In the genomic region with DNA sequence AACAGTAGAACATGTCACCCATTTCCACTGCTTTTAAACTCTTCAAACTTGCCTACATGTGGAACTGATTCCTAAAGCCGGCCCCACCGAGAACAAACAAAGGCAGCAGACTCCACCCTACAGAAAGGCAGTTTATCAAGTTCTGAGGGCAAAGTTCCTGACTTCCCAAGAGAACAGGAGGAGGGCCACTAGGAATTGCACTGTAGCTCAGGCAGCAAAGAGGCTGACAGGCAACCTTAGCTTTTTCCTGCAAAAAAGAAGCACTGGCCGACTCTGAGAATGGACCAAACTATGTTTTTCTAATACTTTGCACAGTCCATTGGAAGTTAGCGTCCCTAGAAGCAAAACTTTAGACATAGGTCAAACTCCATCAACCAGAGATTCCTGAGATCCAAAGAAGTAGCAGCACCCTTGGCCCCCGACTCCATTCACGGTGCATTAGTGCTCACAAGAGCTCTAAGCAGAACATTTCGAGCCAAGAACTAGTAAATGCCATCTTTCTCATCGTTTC, we compare ENCODE assay signal across 8 mouse cellular contexts. TPM values are rescaled to one million over a fixed set of nuclear protein-coding genes. Genes with fewer than 3 reads are reported as not detected.
DNase-seq lines count a peak whose midpoint lies in the region; ATAC-seq and TF ChIP-seq lines count a peak whose summit lies in the region.

No protein-coding gene starts in this region.

- peak overlapping the region; percentile 61 for H3K9ac ChIP-seq in heart, embryonic 12.5 days
- H3K9ac ChIP-seq in kidney, postnatal 0 days (ENCODE audit: low read depth, low read length), result peak overlapping the region; percentile 28; the same call in 1 of the 2 replicates

- H3K27ac ChIP-seq in layer of hippocampus, adult 2 months, result peak overlapping the region; percentile 95
- H3K27ac ChIP-seq in heart, embryonic 12.5 days (ENCODE audit: poor library complexity, severe bottlenecking), result peak overlapping the region; percentile 100
- H3K27ac ChIP-seq in kidney, postnatal 0 days, result peak overlapping the region; percentile 96
- no peak overlapping the region for H3K27ac ChIP-seq in thymus, adult 2 months (ENCODE audit: control insufficient read depth, insufficient read depth, low read length)

- DNase-seq in layer of hippocampus, adult 2 months (ENCODE audit: low spot score in 2 of 2), result no peak
- DNase-seq in layer of hippocampus, adult 18-20 months (ENCODE audit: low spot score in 2 of 2), result no peak
- DNase-seq in kidney, postnatal 0 days (ENCODE audit: low spot score), result peak; percentile 93
- DNase-seq in lung, postnatal 14 days, result peak; percentile 55
- DNase-seq in ovary, adult 18-20 months (ENCODE audit: low spot score), result no peak
- DNase-seq in gastrocnemius, adult 8-10 months (ENCODE audit: low spot score in 2 of 2), result no peak
- no peak for DNase-seq in thymus, adult 2 months

- H3K4me1 ChIP-seq in heart, embryonic 12.5 days (replicated peaks), result peaks cover 86% of the 10 kb centered on the region
- peaks cover 72% of the 10 kb centered on the region for H3K4me1 ChIP-seq in kidney, postnatal 0 days (replicated peaks; ENCODE audit: insufficient read depth, low read length)
- H3K4me1 ChIP-seq in thymus, adult 2 months (replicated peaks; ENCODE audit: control insufficient read depth, insufficient read depth, low read length), result peaks cover 4% of the 10 kb centered on the region

- H3K4me3 ChIP-seq in layer of hippocampus, adult 2 months, result peak overlapping the region; percentile 3; the same call in 1 of the 2 replicates
- H3K4me3 ChIP-seq in heart, embryonic 12.5 days, result peak overlapping the region; percentile 34
- no peak overlapping the region for H3K4me3 ChIP-seq in kidney, postnatal 0 days (replicated peaks; ENCODE audit: low read depth, low read length)
- H3K4me3 ChIP-seq in thymus, adult 2 months (ENCODE audit: control insufficient read depth, insufficient read depth, low read length), result no peak overlapping the region

- 0 out of 2 replicates have a peak, but pooled peaks have one; percentile 12 for ATAC-seq in heart, embryonic 12.5 days (ENCODE audit: insufficient number of reproducible peaks, low FRiP score)
- ATAC-seq in kidney, postnatal 0 days (replicated peaks; ENCODE audit: low FRiP score, low read depth), result 0 out of 2 replicates have a peak, but pooled peaks have one; percentile 23

- H3K9me3 ChIP-seq in heart, embryonic 12.5 days (replicated peaks), result no peaks in the 10 kb centered on the region
- H3K9me3 ChIP-seq in kidney, postnatal 0 days (replicated peaks; ENCODE audit: low read length), result no peaks in the 10 kb centered on the region

- peaks cover 3% of the 10 kb centered on the region; the same call in 1 of the 2 replicates for H3K36me3 ChIP-seq in heart, embryonic 12.5 days
- no peaks in the 10 kb centered on the region for H3K36me3 ChIP-seq in kidney, postnatal 0 days (ENCODE audit: insufficient read depth, low read length)
- no peaks in the 10 kb centered on the region for H3K36me3 ChIP-seq in thymus, adult 2 months (ENCODE audit: control insufficient read depth, insufficient read depth, low read length)

- no peak for TF ChIP-seq CTCF in layer of hippocampus, adult 2 months (conservative IDR thresholded peaks at IDR 0.05)
- no peak for TF ChIP-seq CTCF in kidney, postnatal 0 days (IDR thresholded peaks at IDR 0.05; ENCODE audit: low read depth)
- TF ChIP-seq CTCF in thymus, adult 2 months (IDR thresholded peaks at IDR 0.05; ENCODE audit: borderline replicate concordance, control insufficient read depth, extremely low read depth, insufficient read depth, low read length, poor library complexity), result no peak

- H3K27me3 ChIP-seq in heart, embryonic 12.5 days (replicated peaks), result no peaks in the 10 kb centered on the region
- no peaks in the 10 kb centered on the region for H3K27me3 ChIP-seq in kidney, postnatal 0 days (ENCODE audit: insufficient read depth, low read length)
- H3K27me3 ChIP-seq in thymus, adult 2 months (ENCODE audit: control insufficient read depth, insufficient read depth, low read length), result no peaks in the 10 kb centered on the region

- no peak for TF ChIP-seq POLR2A in thymus, adult 2 months (IDR thresholded peaks at IDR 0.05; ENCODE audit: control insufficient read depth, extremely low read depth, insufficient read depth, low read length, poor library complexity)

- 15% methylated on average over 8 of the region's 8 CpGs for WGBS in heart, embryonic 12.5 days
- 5% methylated on average over 8 of the region's 8 CpGs for WGBS in kidney, postnatal 0 days
- WGBS in thymus, adult 2 months, result 91% methylated on average over 8 of the region's 8 CpGs

- H3K4me2 ChIP-seq in heart, embryonic 12.5 days, result peak overlapping the region; percentile 72
- H3K4me2 ChIP-seq in kidney, postnatal 0 days (ENCODE audit: low read length), result peak overlapping the region; percentile 48

RNA-seq across cellular contexts. Expression of gene Ctnnd1, which starts 14.3 kb away (rescaled TPM):
- total RNA-seq in layer of hippocampus, adult 2 months (2021), result 10 to 100 TPM; 43.3 to 52.9 TPM
- 10 to 100 TPM; 38.2 to 48.0 TPM for total RNA-seq in layer of hippocampus, adult 18-20 months (2021)
- polyA plus RNA-seq in heart, embryonic 12.5 days (2016; fragmentation: Nextera tagmentation; extraction: Ambion mirVana), result 105 and 109 TPM in 2 replicates
- polyA plus RNA-seq in kidney, postnatal 0 days (2015; fragmentation: Nextera tagmentation; extraction: Ambion mirVana), result 35.0 and 37.4 TPM in 2 replicates
- 10 to 100 TPM; 20.7 to 26.6 (median 21.9) TPM for total RNA-seq in gastrocnemius, adult 8-10 months (2022)
- 10.5 and 13.6 TPM in 2 replicates for polyA plus RNA-seq in thymus, adult 2 months (2012; rRNA removed)

RNA-seq across cellular contexts. Expression of gene Btbd18, which starts 22.6 kb away (rescaled TPM):
- not detected for total RNA-seq in layer of hippocampus, adult 2 months (2021)
- total RNA-seq in layer of hippocampus, adult 18-20 months (2021), result not detected
- polyA plus RNA-seq in heart, embryonic 12.5 days (2016; fragmentation: Nextera tagmentation; extraction: Ambion mirVana), result 0.10 TPM in 2 replicates
- 0.09 and 0.18 TPM in 2 replicates for polyA plus RNA-seq in kidney, postnatal 0 days (2015; fragmentation: Nextera tagmentation; extraction: Ambion mirVana)
- total RNA-seq in gastrocnemius, adult 8-10 months (2022), result not detected
- polyA plus RNA-seq in thymus, adult 2 months (2012; rRNA removed), result not detected in 2 replicates

RNA-seq across cellular contexts. Expression of gene Selenoh, which starts 34.3 kb away (rescaled TPM):
- total RNA-seq in layer of hippocampus, adult 2 months (2021), result 10 to 100 TPM; 21.7 to 26.3 TPM
- 10 to 100 TPM; 22.6 to 25.0 TPM for total RNA-seq in layer of hippocampus, adult 18-20 months (2021)
- 279 and 282 TPM in 2 replicates for polyA plus RNA-seq in heart, embryonic 12.5 days (2016; fragmentation: Nextera tagmentation; extraction: Ambion mirVana)
- polyA plus RNA-seq in kidney, postnatal 0 days (2015; fragmentation: Nextera tagmentation; extraction: Ambion mirVana), result 243 and 244 TPM in 2 replicates
- total RNA-seq in gastrocnemius, adult 8-10 months (2022), result 10 to 100 TPM; 13.4 to 19.9 (median 16.4) TPM
- 172 and 191 TPM in 2 replicates for polyA plus RNA-seq in thymus, adult 2 months (2012; rRNA removed)

RNA-seq across cellular contexts. Expression of gene Gm28635, which starts 41.6 kb away (rescaled TPM):
- 1 to 10 TPM; 3.3 to 9.9 TPM for total RNA-seq in layer of hippocampus, adult 2 months (2021)
- total RNA-seq in layer of hippocampus, adult 18-20 months (2021), result 1 to 10 TPM; 2.4 to 7.2 TPM
- not detected in 2 replicates for polyA plus RNA-seq in heart, embryonic 12.5 days (2016; fragmentation: Nextera tagmentation; extraction: Ambion mirVana)
- not detected in 2 replicates for polyA plus RNA-seq in kidney, postnatal 0 days (2015; fragmentation: Nextera tagmentation; extraction: Ambion mirVana)
- 1 to 10 TPM in 1 of 4 experiments, not detected in 3; 1.4 TPM for total RNA-seq in gastrocnemius, adult 8-10 months (2022)
- not detected in 2 replicates for polyA plus RNA-seq in thymus, adult 2 months (2012; rRNA removed)

RNA-seq across cellular contexts. Expression of gene Med19, which starts 41.9 kb away (rescaled TPM):
- 10 to 100 TPM; 31.4 to 31.8 TPM for total RNA-seq in layer of hippocampus, adult 2 months (2021)
- total RNA-seq in layer of hippocampus, adult 18-20 months (2021), result 10 to 100 TPM; 33.9 to 34.4 TPM
- 28.8 and 30.3 TPM in 2 replicates for polyA plus RNA-seq in heart, embryonic 12.5 days (2016; fragmentation: Nextera tagmentation; extraction: Ambion mirVana)
- 33.3 and 34.6 TPM in 2 replicates for polyA plus RNA-seq in kidney, postnatal 0 days (2015; fragmentation: Nextera tagmentation; extraction: Ambion mirVana)
- 1 to 10 TPM; 6.0 to 8.0 (median 6.9) TPM for total RNA-seq in gastrocnemius, adult 8-10 months (2022)
- polyA plus RNA-seq in thymus, adult 2 months (2012; rRNA removed), result 10.6 and 11.6 TPM in 2 replicates

Comparison
In these comparisons a context has a peak if more than half of its experiments do, and no peak if none do; other contexts are left out.
1. DNase-seq: peak in kidney, postnatal 0 days (single experiment) and lung, postnatal 14 days (single experiment); none in layer of hippocampus, adult 2 months (0 of 2), layer of hippocampus, adult 18-20 months (0 of 2), ovary, adult 18-20 months (single experiment), gastrocnemius, adult 8-10 months (0 of 2) and thymus, adult 2 months (single experiment).
2. H3K4me3 ChIP-seq: peak in layer of hippocampus, adult 2 months (single experiment) and heart, embryonic 12.5 days (single experiment); none in kidney, postnatal 0 days (single experiment) and thymus, adult 2 months (single experiment).